Mouse (Mus musculus): ENCODE data around the gene Bad.

Bad gene

DNA sequence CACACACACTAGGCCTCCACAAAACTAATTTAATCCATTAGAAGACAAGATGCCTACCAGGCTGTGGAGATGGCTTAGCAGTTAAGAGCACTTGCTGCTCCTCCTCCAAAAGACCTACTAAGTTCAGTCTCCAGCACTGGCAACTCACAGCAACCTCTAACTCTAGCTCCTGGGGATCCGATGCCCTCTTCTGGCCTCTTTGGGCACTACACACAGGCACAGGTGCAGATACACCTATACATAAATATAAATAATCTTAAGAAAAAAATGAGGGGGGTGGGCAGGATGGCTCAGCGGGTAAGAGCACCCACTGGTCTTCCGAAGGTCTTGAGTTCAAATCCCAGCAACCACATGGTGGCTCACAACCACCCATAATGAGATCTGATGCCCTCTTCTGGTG lies 5.4 kb upstream of the Bad start:
- no peak for DNase-seq

GRCm38 (mm10) chr19:6937541-6938465 lies 3.9 kb upstream of the Bad start:
- DNase-seq = peak; percentile 69

DNA sequence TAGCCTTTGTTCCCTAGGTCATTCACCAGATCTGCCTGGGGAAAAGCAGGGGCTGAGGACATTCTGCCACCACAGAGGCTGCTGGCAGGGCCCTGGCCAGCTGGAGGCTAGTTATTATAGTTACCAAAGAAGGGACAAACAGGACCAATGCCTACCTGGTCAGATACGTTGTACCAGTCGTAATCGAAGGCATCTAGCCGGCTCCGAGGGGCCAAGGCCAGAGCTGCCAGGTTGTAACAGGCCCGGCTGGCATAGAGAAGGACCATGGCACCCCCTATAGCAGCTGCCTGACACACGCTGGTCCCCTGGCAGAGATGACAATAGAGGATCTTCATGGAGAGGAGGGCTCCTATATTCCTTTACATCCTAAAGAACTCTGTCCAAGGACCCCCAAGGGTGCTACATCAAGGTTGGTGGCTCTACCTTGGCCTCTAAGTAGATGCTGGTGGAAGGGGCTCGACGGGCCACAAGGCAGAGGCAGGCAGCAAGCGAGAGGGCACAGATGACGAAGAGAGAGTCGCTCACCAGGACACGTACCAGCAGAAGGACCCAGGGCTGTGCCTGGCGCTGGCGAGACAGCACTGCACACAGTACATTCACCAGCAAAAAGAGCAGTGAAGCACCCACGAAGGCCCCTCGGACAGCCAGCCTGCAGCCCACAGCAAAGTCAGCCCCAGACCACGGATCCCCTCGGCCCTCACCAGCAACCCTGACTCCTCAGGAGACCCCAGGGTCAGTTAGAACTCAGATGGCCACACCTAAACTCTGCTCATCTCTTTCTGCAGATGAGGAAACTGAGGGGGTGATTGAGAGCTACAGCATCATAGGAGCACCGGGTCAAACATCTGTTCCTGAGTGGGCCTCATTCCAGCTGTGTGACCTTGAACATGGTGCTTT lies 2.3 kb upstream of the Bad start:
- no peak for DNase-seq

- peak; percentile 51 for DNase-seq
Measured at GRCm38 (mm10) chr19:6940396-6941351, 987 bp upstream of the Bad start.

DNA sequence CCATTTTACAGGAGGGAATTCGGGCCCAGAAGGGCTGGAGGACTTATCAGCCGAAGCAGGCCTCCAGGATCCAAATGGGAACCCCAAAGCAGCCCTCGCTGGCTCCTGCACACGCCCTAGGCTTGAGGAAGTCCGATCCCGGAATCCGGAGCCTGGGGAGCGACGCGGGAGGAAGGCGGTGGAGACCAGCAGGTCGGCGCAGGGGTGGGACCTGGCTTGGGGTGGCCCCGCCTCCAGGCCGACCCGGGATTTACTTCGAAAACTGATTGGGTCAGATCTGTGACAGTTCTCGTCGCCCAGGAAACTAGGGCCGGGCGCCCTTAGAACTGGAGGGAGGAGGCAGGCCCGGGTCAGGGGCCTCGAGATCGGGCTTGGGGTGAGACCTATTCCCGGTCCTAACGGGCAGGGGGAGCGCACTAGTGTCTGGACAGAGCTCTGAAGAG lies 609 bp downstream of the Bad start, which contains the start of gene Gpr137:
TSS of gene Gpr137 (minus strand) at position 232 of the 443 bp plus-strand sequence.
- DNase-seq = peak; percentile 90

- no peak for DNase-seq
Measured at GRCm38 (mm10) chr19:6942764-6943163, 1.1 kb downstream of the Bad start.

DNA sequence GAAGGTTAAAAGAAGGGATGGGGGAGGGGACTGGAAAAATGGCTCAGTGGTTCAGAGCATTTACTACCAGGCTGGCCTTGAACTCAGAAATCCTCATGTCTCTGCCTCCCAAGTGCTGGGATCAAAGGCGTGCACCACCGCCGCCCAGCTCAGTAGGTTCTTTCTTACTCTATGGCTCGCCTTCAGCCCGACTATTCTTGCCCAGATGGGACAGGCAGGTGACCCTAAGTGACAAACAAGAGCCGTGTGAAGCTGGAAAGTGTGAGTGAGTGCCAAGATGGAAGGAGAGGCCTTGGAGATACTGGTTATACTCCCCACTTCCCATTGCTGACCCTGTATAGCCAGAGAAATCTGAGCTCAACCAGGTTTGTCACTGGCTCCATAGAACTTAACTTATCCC lies 2.0 kb downstream of the Bad start:
- DNase-seq = no peak

DNA sequence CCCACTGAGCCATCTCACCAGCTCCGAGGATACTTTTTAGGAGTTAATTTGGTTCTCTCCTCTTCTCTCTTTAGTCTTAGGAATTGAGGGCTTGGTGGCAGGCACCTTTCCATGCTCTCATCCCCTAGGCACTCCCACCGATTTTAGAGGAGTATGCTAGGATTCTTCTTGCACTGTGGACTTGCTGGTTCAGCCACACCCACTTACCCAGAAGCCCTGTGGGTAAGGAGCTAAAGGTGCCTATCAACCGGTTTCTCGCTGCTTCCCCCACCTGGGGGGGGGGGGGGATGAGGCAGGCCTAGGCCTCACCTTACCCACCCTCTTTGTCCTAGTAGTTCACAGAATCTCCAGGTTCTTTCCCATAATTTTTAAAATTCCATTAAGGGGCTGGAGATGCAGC lies 6.1 kb downstream of the Bad start:
- DNase-seq = no peak

DNA sequence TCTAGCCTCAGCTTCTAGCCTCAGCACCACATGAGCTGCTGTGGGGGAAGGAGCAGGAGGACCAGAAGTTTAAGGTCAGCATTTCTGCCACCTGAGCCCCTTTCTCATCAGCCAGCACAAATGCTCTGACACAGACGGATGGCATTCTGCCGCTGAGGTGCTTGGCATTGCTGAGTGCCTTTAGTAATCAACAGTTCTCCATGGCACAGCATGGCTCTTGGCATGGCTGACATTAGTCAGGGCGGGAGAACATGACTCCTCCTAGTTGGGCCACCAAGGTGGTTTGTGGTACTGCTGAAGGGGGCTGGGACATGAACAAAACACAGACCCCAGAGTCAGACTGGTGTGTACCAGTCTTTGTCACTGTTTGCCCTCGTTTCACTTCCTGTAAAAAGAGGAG lies 6.5 kb downstream of the Bad start:
- DNase-seq = peak; percentile 69

DNA sequence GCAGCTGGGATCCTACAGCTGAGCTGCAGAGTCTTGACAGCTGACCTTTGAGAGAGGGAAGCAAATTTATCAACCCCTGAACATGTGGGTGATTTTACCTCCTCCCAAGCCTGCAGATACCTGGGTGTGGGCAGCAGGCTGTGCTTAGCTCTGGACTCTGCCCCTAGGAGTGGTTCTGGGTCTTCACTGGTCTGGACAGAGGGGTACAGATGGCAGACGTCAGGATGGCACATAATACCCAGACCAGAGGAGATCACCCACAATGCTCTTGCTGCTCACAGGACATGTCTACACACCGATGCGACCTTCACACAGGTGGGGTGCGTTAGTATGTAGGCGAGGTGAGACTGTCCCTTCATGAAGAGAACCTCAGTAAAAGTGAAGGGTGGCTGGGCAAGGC lies 7.9 kb downstream of the Bad start:
- DNase-seq = no peak

DNA sequence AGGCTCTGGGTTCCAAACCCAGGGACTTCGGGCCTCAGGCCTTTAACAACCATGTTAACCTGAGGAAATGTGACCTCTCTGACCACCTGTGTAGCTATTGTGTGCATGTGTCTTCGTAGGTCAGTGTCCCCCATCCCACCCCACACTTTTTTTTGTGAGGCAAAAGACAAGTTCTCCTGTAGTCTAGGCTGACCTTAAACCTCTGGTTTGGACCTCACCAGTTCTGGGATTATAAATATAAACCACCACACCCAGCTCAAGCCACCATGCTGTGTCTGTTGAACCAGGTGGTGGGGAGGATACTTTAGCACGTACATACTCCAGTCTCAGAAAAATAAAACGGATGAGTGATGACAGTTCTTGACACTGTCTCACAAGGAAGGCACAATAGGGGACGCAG lies 8.3 kb downstream of the Bad start:
- DNase-seq = no peak

DNA sequence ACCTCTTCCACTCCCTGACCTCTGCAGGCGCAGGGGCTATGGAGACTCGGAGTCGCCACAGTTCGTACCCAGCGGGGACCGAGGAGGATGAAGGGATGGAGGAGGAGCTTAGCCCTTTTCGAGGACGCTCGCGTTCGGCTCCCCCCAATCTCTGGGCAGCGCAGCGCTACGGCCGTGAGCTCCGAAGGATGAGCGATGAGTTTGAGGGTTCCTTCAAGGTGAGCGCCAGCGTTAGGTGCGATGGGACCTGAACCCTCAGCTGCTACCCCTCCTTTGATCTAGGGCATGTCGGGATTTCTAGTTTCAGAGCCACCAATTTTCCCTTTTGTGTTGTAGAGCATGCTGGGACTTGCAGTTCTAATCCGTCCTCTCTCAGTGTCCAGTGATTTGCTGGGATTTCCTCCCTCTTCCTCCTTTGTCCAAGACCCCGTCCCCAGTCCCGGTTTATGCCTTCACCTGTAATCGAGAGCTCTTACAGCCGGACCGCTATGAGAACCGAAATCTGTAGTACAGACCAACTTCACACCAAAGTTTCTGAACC lies 9.0 kb downstream of the Bad start:
- peak; percentile 56 for DNase-seq

- DNase-seq = peak; percentile 88
Measured at GRCm38 (mm10) chr19:6951381-6951968, 9.8 kb downstream of the Bad start.

GRCm38 (mm10) chr19:6951994-6952711 lies 10.5 kb downstream of the Bad start:
- peak; percentile 79 for DNase-seq

DNA sequence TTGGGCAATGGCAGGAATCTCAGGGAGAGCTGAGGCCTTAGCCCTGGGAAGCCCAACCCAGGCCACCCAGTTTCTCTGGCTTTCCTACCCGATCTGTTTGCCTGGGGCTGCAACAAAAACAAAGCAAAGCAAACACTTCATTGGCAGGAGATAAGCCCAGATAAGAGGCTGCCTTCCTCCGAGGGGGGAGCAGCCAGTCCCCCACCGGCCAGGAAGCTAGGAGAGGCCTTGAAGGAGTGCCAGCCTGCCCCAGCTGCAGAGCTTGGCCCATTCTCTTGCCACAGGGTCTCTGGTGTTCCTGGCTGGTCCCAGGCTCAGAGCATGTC lies 11.0 kb downstream of the Bad start:
- no peak for DNase-seq

DNA sequence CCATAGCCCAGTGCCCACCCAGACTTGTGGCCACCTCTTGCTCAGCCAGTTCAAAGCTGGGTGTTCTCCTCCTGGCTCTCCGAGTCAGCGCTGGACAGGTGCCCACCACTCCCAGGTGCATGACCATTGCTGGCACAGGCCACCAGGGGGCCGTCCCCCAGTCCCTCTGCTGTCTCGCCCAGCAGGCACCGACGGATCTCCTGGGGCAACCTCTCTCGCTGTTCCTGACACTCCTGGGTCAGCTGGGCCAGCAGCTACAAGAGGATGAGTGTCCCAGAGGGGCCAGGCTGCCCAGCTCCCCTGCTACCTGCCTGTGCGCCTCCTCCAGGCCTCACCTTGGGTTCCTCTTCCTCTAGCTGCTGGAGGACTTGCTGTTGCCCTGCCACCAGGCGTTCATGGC lies 12.4 kb downstream of the Bad start:
- peak; percentile 60 for DNase-seq

GRCm38 (mm10) chr19:6955424-6955823 lies 13.8 kb downstream of the Bad start:
- DNase-seq = peak; percentile 23

- no peak for DNase-seq
Measured at GRCm38 (mm10) chr19:6956461-6956860, 14.8 kb downstream of the Bad start.

DNA sequence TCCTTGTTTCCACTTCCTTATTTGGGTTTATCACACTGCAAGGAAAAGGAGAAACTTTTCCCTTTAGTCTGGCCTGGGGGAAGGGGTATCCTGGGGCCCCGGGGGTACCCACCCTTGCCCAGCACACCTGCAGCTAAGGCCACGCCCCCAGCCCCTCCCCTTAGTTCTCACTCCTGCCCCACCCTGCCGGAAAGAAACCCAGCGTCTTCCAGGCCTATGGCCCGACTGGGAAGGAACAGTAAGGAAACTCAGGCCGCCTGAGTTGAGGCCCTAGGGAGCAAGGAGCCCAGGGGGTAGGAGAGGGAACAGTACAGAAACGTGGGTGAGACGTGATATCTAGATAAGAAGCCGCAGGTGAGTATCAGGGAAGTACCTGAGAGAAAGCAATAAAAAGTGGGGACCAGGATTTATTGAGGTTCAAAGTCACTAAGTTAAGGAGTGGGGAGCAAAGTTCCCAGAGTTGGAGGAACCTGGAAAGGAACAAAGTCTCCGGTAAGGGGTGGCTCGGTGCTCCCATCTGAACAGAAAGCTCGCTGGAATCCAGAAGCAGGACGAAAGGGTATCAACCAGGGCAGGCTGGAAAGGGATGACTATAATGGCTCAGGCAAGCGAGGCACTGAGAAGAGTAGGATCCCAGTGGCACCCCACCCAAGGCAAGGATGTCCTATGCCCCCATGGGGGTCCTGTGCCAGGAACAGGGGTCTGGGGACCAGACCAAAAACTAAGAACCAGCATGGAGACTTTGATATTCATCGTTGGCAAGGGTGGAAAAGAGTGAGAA lies 27.0 kb downstream of the Bad start:
- no peak for DNase-seq

DNA sequence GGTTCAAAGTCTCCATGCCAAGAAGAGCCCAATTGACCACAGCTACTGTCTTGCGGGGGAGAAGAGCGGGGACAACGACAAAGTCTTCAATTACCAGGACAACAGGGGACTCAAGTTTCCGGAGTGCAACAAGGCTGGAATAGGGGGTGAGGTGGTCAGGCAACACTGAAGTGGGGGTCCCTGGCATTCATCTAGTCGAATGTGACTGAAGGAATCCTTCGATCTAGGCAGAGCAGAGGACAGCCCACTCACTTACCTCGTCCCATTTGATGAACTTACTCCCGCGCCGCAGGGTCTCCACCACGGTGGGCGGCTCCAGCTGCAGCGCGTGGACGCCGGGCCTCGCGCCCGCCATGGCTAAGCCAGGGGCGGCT lies 27.6 kb downstream of the Bad start:
- no peak for DNase-seq

Data from cerebellum, adult 11 months (tissue).